Mouse (Mus musculus) CD4-positive helper T cell, adult 2 months (primary cell): ENCODE results near the gene Arrdc2.

Experiments used
- DNase-seq: peaks from one replicate; pipeline ENCODE4 v3.0.0-alpha.2; 2012; ENCODE audit warnings: low read depth, missing footprints, low spot score

Arrdc2 gene

GRCm38 (mm10) chr8:70808955-70809701 is 30.4 kb downstream of the Arrdc2 start:
- DNase-seq, result no peak

GRCm38 (mm10) chr8:70808239-70808638 is 31.3 kb downstream of the Arrdc2 start, which contains the start of gene Il12rb1:
TSS of gene Il12rb1 (plus strand) at chr8:70808449.
- DNase-seq, result peak; percentile 74

- no peak for DNase-seq
Measured at GRCm38 (mm10) chr8:70807304-70807703, 32.2 kb downstream of the Arrdc2 start.

- DNase-seq, result peak; percentile 77
Measured at GRCm38 (mm10) chr8:70806541-70806940, 33.0 kb downstream of the Arrdc2 start.

GRCm38 (mm10) chr8:70804481-70805206 is 34.9 kb downstream of the Arrdc2 start, which contains the start of gene Mast3:
TSS of gene Mast3 (minus strand) at chr8:70805054.
- peak; percentile 85 for DNase-seq

GRCm38 (mm10) chr8:70803761-70804480 is 35.6 kb downstream of the Arrdc2 start:
- peak; percentile 57 for DNase-seq

- DNase-seq, result no peak
Measured at GRCm38 (mm10) chr8:70802786-70803510, 36.6 kb downstream of the Arrdc2 start.

GRCm38 (mm10) chr8:70801830-70802229 is 37.7 kb downstream of the Arrdc2 start:
- no peak for DNase-seq

GRCm38 (mm10) chr8:70801156-70801555 is 38.4 kb downstream of the Arrdc2 start:
- peak; percentile 77 for DNase-seq

- DNase-seq, result no peak
Measured at GRCm38 (mm10) chr8:70800648-70801047, 38.9 kb downstream of the Arrdc2 start.

GRCm38 (mm10) chr8:70798281-70798680 is 41.2 kb downstream of the Arrdc2 start:
- no peak for DNase-seq

- peak; percentile 94 for DNase-seq
Measured at GRCm38 (mm10) chr8:70797081-70798070, 42.1 kb downstream of the Arrdc2 start.

GRCm38 (mm10) chr8:70796403-70797080 is 43.0 kb downstream of the Arrdc2 start:
- no peak for DNase-seq

GRCm38 (mm10) chr8:70795370-70795769 is 44.1 kb downstream of the Arrdc2 start:
- no peak for DNase-seq

- no peak for DNase-seq
Measured at GRCm38 (mm10) chr8:70794215-70794614, 45.3 kb downstream of the Arrdc2 start.

GRCm38 (mm10) chr8:70792700-70793099 is 46.8 kb downstream of the Arrdc2 start:
- DNase-seq, result peak; percentile 92

GRCm38 (mm10) chr8:70791975-70792691 is 47.4 kb downstream of the Arrdc2 start:
- DNase-seq, result peak; percentile 97

GRCm38 (mm10) chr8:70791294-70791701 is 48.2 kb downstream of the Arrdc2 start:
- DNase-seq, result peak; percentile 86

GRCm38 (mm10) chr8:70790846-70791245 is 48.7 kb downstream of the Arrdc2 start:
- no peak for DNase-seq
